Mouse (Mus musculus) heart, postnatal 0 days (tissue): Measurements from ENCODE around the gene Zkscan2. TPM values are rescaled to one million over a fixed set of nuclear protein-coding genes. Genes with fewer than 3 reads are reported as not detected.

Experiments used
- ATAC-seq: fragments of 200-750 bp; cut with Nextera tagmentation; 2 replicates; pipeline ENCODE4 v1.8.0; 2017; ENCODE audit warnings: low read depth, moderate number of reproducible peaks, moderate library complexity; ENCODE audit not compliant: insufficient read depth
- DNase-seq: peaks from one replicate; pipeline ENCODE4 v3.0.0-alpha.2; 2016; ENCODE audit warnings: low spot score
- H3K27ac ChIP-seq: fragments of 300-500 bp; sonication (generic); 2 replicates; pipeline ENCODE4 v1.5.1; 2014; ENCODE audit warnings: low read depth, mild to moderate bottlenecking
- H3K27me3 ChIP-seq: fragments of 300-500 bp; sonication (generic); 2 replicates; pipeline ENCODE4 v1.6.1; 2014; ENCODE audit warnings: low read length, mixed read lengths; ENCODE audit not compliant: control insufficient read depth, insufficient read depth
- H3K36me3 ChIP-seq: fragments of 300-500 bp; sonication (generic); replicated peaks from 2 replicates; pipeline ENCODE4 v1.6.1; 2014; ENCODE audit warnings: low read length, mixed read lengths; ENCODE audit not compliant: control insufficient read depth, insufficient read depth
- H3K4me1 ChIP-seq: fragments of 300-500 bp; sonication (generic); 2 replicates; pipeline ENCODE4 v1.6.1; 2014; ENCODE audit warnings: antibody characterized with exemption; ENCODE audit not compliant: control insufficient read depth, insufficient read depth
- H3K4me2 ChIP-seq: fragments of 300-500 bp; sonication (generic); 2 replicates; pipeline ENCODE4 v1.6.1; 2014; ENCODE audit warnings: low read depth, mild to moderate bottlenecking, low read length, moderate library complexity
- H3K4me3 ChIP-seq: fragments of 300-500 bp; sonication (generic); 2 replicates; pipeline ENCODE4 v1.5.1; 2014; ENCODE audit warnings: low read depth, low read length
- H3K9ac ChIP-seq: fragments of 300-500 bp; sonication (generic); replicated peaks from 2 replicates; pipeline ENCODE4 v1.6.1; 2014; ENCODE audit warnings: low read depth, low read length, mixed read lengths
- H3K9me3 ChIP-seq: fragments of 300-500 bp; sonication (generic); replicated peaks from 2 replicates; pipeline ENCODE4 v1.6.1; 2016; ENCODE audit warnings: low read length; ENCODE audit not compliant: control insufficient read depth
- CTCF ChIP-seq: IDR thresholded peaks from 2 replicates; pipeline ENCODE4 v1.5.1; 2016; ENCODE audit warnings: antibody characterized with exemption, control low read depth, low read depth
- EP300 ChIP-seq: IDR thresholded peaks from 2 replicates; pipeline ENCODE4 v1.6.1; 2016; ENCODE audit warnings: antibody characterized with exemption, low read depth
- WGBS: fragments of 180-500 bp; shearing (Covaris S2); extraction: QIAGEN DNeasy Blood & Tissue Kit; methylation state at CpG from one replicate; pipeline ENCODE4 v1.1.7; 2014; 5-methylcytosine and 5-hydroxymethylcytosine counted together
- polyA plus RNA-seq: library from polyadenylated mRNA; unstranded; fragments of >200 nt; fragmentation: Nextera tagmentation; extraction: Ambion mirVana; gene quantifications from 2 replicates; pipeline ENCODE4 v1.2.1, GENCODE M21; 2015
- total RNA-seq: library from RNA; depleted of rRNA; stranded (reverse); fragments of >200 nt; gene quantifications from 2 replicates; pipeline ENCODE4 v1.2.3, GENCODE M21; 2014; ENCODE audit warnings: low replicate concordance; rRNA removed

The Zkscan2 gene
- total and polyA plus RNA-seq, 2 experiments from 2014 or later, result 0.15 to 0.48 TPM

DNA sequence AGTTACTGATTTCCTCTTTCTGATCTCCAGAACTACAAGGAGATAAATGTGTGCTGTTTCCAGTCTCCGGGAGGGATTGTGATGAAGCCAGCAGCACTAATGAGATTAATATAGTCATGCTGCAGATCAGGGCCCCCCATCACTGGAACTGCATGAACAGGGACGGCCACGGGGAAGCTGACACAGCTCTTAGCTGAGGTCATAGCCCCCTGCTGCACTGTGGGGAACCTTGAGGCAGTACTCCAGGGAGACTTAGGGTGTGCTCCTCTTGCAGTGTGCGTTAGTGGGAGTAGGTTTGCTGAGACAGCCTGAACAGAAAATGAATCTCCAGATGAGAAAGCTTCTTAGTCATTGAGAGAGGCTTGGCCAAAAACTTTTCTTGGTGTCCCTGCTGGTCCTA is 69.0 kb downstream of the Zkscan2 start:
- no peak overlapping the region for H3K4me2 ChIP-seq
- no peaks in the 10 kb centered on the region for H3K27me3 ChIP-seq
- 72% methylated on average over 4 of the region's 4 CpGs for WGBS
- DNase-seq, result no peak
- TF ChIP-seq CTCF (no peak), EP300 (no peak)
- H3K36me3 ChIP-seq, result peaks cover 13% of the 10 kb centered on the region; the same call in 1 of the 2 replicates
- H3K4me3 ChIP-seq, result no peak overlapping the region
- H3K9me3 ChIP-seq, result no peaks in the 10 kb centered on the region
- no peak for ATAC-seq
- no peaks in the 10 kb centered on the region for H3K4me1 ChIP-seq
- H3K27ac ChIP-seq, result no peak overlapping the region
- no peak overlapping the region for H3K9ac ChIP-seq

DNA sequence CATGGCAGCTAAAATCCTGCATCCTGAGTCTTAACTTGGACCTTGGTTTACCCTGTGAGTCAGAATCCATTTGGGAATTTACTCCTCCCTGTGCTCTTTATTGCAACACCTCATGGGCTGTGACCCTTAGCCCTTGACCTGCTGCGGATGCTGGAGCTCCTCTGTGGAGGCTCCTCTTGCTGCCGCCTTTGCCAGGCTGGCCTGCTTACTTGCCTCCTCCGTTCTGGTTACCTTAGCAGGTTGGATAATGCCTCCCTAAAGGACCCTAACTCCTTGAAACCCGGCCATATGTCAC is 69.9 kb downstream of the Zkscan2 start:
- WGBS, result 80% methylated on average over 4 of the region's 4 CpGs
- no peaks in the 10 kb centered on the region for H3K9me3 ChIP-seq
- H3K4me1 ChIP-seq, result no peaks in the 10 kb centered on the region; the same call in 1 of the 2 replicates
- peaks cover 13% of the 10 kb centered on the region; the same call in 1 of the 2 replicates for H3K36me3 ChIP-seq
- TF ChIP-seq EP300, result no peak
- no peak for TF ChIP-seq CTCF
- H3K27me3 ChIP-seq, result no peaks in the 10 kb centered on the region
- DNase-seq (no peak), ATAC-seq (no peak)
- no peak overlapping the region for H3K27ac ChIP-seq
- H3K4me2 ChIP-seq, result no peak overlapping the region
- H3K4me3 ChIP-seq, result no peak overlapping the region
- no peak overlapping the region for H3K9ac ChIP-seq

- TF ChIP-seq CTCF (no peak), EP300 (no peak)
- DNase-seq (no peak), ATAC-seq (no peak)
- Histone ChIP-seq H3K36me3 (peaks cover 13% of the 10 kb centered on the region; the same call in 1 of the 2 replicates), H3K9ac (no peak overlapping the region), H3K27ac (no peak overlapping the region), H3K9me3 (no peaks in the 10 kb centered on the region), H3K4me2 (no peak overlapping the region), H3K4me3 (no peak overlapping the region), H3K27me3 (no peaks in the 10 kb centered on the region), H3K4me1 (no peaks in the 10 kb centered on the region; the same call in 1 of the 2 replicates)
- WGBS, result 76% methylated on average over 8 of the region's 8 CpGs
These were observed 70.4 kb downstream of the Zkscan2 start for GRCm38 (mm10) chr7:123429624-123430410.

Other genes with a start within 250 kb of the Zkscan2 start
- 12.4 and 14.7 TPM in 2 replicates for gene Lcmt1, start 130.7 kb downstream of the Zkscan2 start, total RNA-seq
- 36.2 and 38.6 TPM in 2 replicates for gene Lcmt1, start 130.7 kb downstream of the Zkscan2 start, polyA plus RNA-seq
- 8.9 and 11.4 TPM in 2 replicates for gene Arhgap17, start 130.5 kb downstream of the Zkscan2 start, total RNA-seq
- gene Arhgap17, start 130.5 kb downstream of the Zkscan2 start, polyA plus RNA-seq, result 6.4 and 7.1 TPM in 2 replicates
- gene Aqp8, start 38.2 kb downstream of the Zkscan2 start, total RNA-seq, result 2.9 TPM in 1 of 2 replicates, not detected in the other
- 0.92 and 1.0 TPM in 2 replicates for gene Aqp8, start 38.2 kb downstream of the Zkscan2 start, polyA plus RNA-seq